Mouse (Mus musculus) Muller cell, postnatal 12 days (primary cell): ENCODE results near the gene Hist1h2ag.
A peak's percentile ranks its signal among the peaks of the same experiment; 100 is the strongest.

Source experiments
- DNase-seq: peaks from one replicate; pipeline ENCODE4 v3.0.0-alpha.2; 2015; ENCODE audit errors: inconsistent ontology term

The Hist1h2ag gene

GRCm38 (mm10) chr13:22036986-22037385 is 5.8 kb downstream of the Hist1h2ag start:
- no peak for DNase-seq

GRCm38 (mm10) chr13:22036149-22036956 is 6.4 kb downstream of the Hist1h2ag start:
- no peak for DNase-seq

- DNase-seq = peak; percentile 93
Observed at GRCm38 (mm10) chr13:22035267-22036148, 7.2 kb downstream of the Hist1h2ag start, which contains the start of the genes Hist1h2ah and Hist1h2bk. Gene Hist1h2ah (minus strand): TSS chr13:22035568. Gene Hist1h2bk (plus strand): TSS chr13:22035870.

- no peak for DNase-seq
Observed at GRCm38 (mm10) chr13:22034443-22035266, 8.1 kb downstream of the Hist1h2ag start.

GRCm38 (mm10) chr13:22033741-22034442 is 8.9 kb downstream of the Hist1h2ag start:
- no peak for DNase-seq

GRCm38 (mm10) chr13:22030493-22030892 is 12.3 kb downstream of the Hist1h2ag start:
- no peak for DNase-seq

GRCm38 (mm10) chr13:22029928-22030327 is 12.8 kb downstream of the Hist1h2ag start:
- DNase-seq = no peak

GRCm38 (mm10) chr13:22028673-22029460 is 13.9 kb downstream of the Hist1h2ag start:
- DNase-seq = peak; percentile 92

GRCm38 (mm10) chr13:22026058-22027031 is 16.4 kb downstream of the Hist1h2ag start:
- DNase-seq = peak; percentile 90

GRCm38 (mm10) chr13:22022241-22022640 is 20.5 kb downstream of the Hist1h2ag start:
- peak; percentile 85 for DNase-seq

GRCm38 (mm10) chr13:22021581-22021980 is 21.2 kb downstream of the Hist1h2ag start:
- DNase-seq = peak; percentile 52

GRCm38 (mm10) chr13:22020901-22021339 is 21.8 kb downstream of the Hist1h2ag start:
- peak; percentile 75 for DNase-seq

- no peak for DNase-seq
Observed at GRCm38 (mm10) chr13:22019934-22020835, 22.6 kb downstream of the Hist1h2ag start.

- peak; percentile 78 for DNase-seq
Observed at GRCm38 (mm10) chr13:22015479-22016450, 27.0 kb downstream of the Hist1h2ag start.

- DNase-seq = no peak
Observed at GRCm38 (mm10) chr13:22014411-22014845, 28.3 kb downstream of the Hist1h2ag start.

GRCm38 (mm10) chr13:22013716-22014115 is 29.0 kb downstream of the Hist1h2ag start:
- no peak for DNase-seq
